Mouse (Mus musculus) hindbrain, embryonic 14.5 days (tissue): Measurements from ENCODE around the gene Gadd45gip1. TPM values are rescaled to one million over a fixed set of nuclear protein-coding genes. Genes with fewer than 3 reads are reported as not detected.

Experiments used
- ATAC-seq: fragments of 200-750 bp; cut with Nextera tagmentation; 2 replicates; pipeline ENCODE4 v1.8.0; 2017; ENCODE audit warnings: moderate number of reproducible peaks, mild to moderate bottlenecking, moderate TSS enrichment, moderate library complexity; ENCODE audit not compliant: low FRiP score
- DNase-seq: peaks from one replicate; pipeline ENCODE4 v3.0.0-alpha.2; 2015; ENCODE audit warnings: low spot score
- H3K27ac ChIP-seq: fragments of 300-500 bp; sonication (generic); 2 replicates; pipeline ENCODE4 v1.5.1; 2014; ENCODE audit warnings: mild to moderate bottlenecking, moderate library complexity
- H3K27me3 ChIP-seq: fragments of 300-500 bp; sonication (generic); 2 replicates; pipeline ENCODE4 v1.6.1; 2014; ENCODE audit warnings: mild to moderate bottlenecking, low read length, mixed read lengths; ENCODE audit not compliant: control insufficient read depth, insufficient read depth
- H3K36me3 ChIP-seq: fragments of 300-500 bp; sonication (generic); replicated peaks from 2 replicates; pipeline ENCODE4 v1.6.1; 2014; ENCODE audit not compliant: control insufficient read depth, insufficient read depth
- H3K4me1 ChIP-seq: fragments of 300-500 bp; sonication (generic); replicated peaks from 2 replicates; pipeline ENCODE4 v1.6.1; 2014; ENCODE audit warnings: antibody characterized with exemption, low read length, mixed read lengths; ENCODE audit not compliant: control insufficient read depth, insufficient read depth
- H3K4me2 ChIP-seq: fragments of 300-500 bp; sonication (generic); replicated peaks from 2 replicates; pipeline ENCODE4 v1.6.1; 2014; ENCODE audit warnings: mild to moderate bottlenecking, moderate library complexity
- H3K4me3 ChIP-seq: fragments of 300-500 bp; sonication (generic); replicated peaks from 2 replicates; pipeline ENCODE4 v1.5.1; 2014; ENCODE audit warnings: mild to moderate bottlenecking, low read length
- H3K9ac ChIP-seq: fragments of 300-500 bp; sonication (generic); 2 replicates; pipeline ENCODE4 v1.6.1; 2014
- H3K9me3 ChIP-seq: fragments of 300-500 bp; sonication (generic); 2 replicates; pipeline ENCODE4 v1.6.1; 2016; ENCODE audit warnings: low read length; ENCODE audit not compliant: control insufficient read depth
- WGBS: fragments of 180-500 bp; shearing (Covaris S2); extraction: QIAGEN DNeasy Blood & Tissue Kit; methylation state at CpG from one replicate; pipeline ENCODE4 v1.1.7; 2014; 5-methylcytosine and 5-hydroxymethylcytosine counted together
- polyA plus RNA-seq: library from polyadenylated mRNA; unstranded; fragments of >200 nt; fragmentation: Nextera tagmentation; extraction: Ambion mirVana; gene quantifications from 2 replicates; pipeline ENCODE4 v1.2.1, GENCODE M21; 2014

The Gadd45gip1 gene
- polyA plus RNA-seq, 1 experiment from 2014 or later: 37.4 TPM

GRCm38 (mm10) chr8:84871376-84872308 is 40.3 kb downstream of the Gadd45gip1 start, which contains the start of gene Syce2:
Syce2 (plus strand) TSS chr8:84872111.
- Histone ChIP-seq H3K27ac (no peak within 1 kb of the TSS), H3K4me2 (peak within 1 kb of the TSS; percentile 88), H3K4me3 (peak within 1 kb of the TSS; percentile 41), H3K36me3 (peaks cover 43% of the 10 kb centered on the region), H3K9me3 (no peaks in the 10 kb centered on the region), H3K4me1 (peaks cover 4% of the 10 kb centered on the region; the same call in 1 of the 2 replicates), H3K27me3 (peaks cover 6% of the 10 kb centered on the region; the same call in 1 of the 2 replicates), H3K9ac (peak within 1 kb of the TSS; percentile 54)
- DNase-seq (peak; percentile 66), ATAC-seq (peak; percentile 44; the same call in 1 of the 2 replicates)
- WGBS: 16% methylated on average over 46 of the region's 46 CpGs

DNA sequence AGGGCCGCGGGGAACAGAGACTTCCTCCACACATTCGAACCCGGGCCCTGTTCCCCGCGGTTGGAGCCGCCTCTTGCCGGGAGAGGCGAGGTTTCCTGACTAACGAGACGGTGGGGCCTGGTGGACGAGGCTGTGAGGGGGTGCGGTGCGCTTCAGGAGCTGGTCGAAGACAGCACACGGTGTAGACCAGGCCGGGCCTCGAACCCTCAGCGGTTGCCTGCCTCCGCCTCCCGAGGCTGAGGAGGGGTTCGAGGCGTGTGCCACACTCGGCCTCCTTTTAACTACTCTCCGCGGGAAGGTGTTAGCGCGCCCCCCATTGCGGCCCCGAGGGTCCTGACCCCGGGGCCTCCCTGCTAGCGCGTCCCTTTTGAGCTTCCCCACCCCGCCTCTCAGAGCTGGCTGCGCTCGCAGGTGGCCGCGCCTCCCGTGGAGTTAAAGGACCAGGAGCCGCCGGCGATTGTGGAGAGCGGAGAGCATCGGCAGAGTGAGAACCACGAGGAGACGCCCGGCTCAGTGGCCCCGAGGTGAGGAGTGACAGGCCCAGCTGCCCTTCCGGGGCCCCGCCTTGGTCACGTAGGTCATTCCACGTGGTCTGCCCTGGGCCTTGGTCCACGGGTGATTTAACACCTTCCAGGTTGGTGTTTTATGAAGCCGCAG is 41.1 kb downstream of the Gadd45gip1 start:
- H3K27ac ChIP-seq: no peak overlapping the region
- DNase-seq: no peak
- peak overlapping the region; percentile 88 for H3K4me2 ChIP-seq
- H3K36me3 ChIP-seq: peaks cover 35% of the 10 kb centered on the region
- ATAC-seq: peak; percentile 54; the same call in 1 of the 2 replicates
- peak overlapping the region; percentile 54 for H3K9ac ChIP-seq
- peaks cover 6% of the 10 kb centered on the region; the same call in 1 of the 2 replicates for H3K27me3 ChIP-seq
- H3K9me3 ChIP-seq: no peaks in the 10 kb centered on the region
- H3K4me3 ChIP-seq: peak overlapping the region; percentile 41
- H3K4me1 ChIP-seq: peaks cover 4% of the 10 kb centered on the region; the same call in 1 of the 2 replicates
- WGBS: 4% methylated on average over 54 of the region's 54 CpGs

GRCm38 (mm10) chr8:84873016-84873415 is 41.7 kb downstream of the Gadd45gip1 start:
- no peak for ATAC-seq
- DNase-seq: no peak
- H3K9me3 ChIP-seq: no peaks in the 10 kb centered on the region
- WGBS: 83% methylated on average over 4 of the region's 4 CpGs
- peaks cover 6% of the 10 kb centered on the region; the same call in 1 of the 2 replicates for H3K27me3 ChIP-seq
- H3K27ac ChIP-seq: no peak overlapping the region
- H3K36me3 ChIP-seq: peaks cover 29% of the 10 kb centered on the region
- H3K4me3 ChIP-seq: peak overlapping the region; percentile 41
- peaks cover 4% of the 10 kb centered on the region; the same call in 1 of the 2 replicates for H3K4me1 ChIP-seq
- no peak overlapping the region for H3K9ac ChIP-seq
- peak overlapping the region; percentile 88 for H3K4me2 ChIP-seq

DNA sequence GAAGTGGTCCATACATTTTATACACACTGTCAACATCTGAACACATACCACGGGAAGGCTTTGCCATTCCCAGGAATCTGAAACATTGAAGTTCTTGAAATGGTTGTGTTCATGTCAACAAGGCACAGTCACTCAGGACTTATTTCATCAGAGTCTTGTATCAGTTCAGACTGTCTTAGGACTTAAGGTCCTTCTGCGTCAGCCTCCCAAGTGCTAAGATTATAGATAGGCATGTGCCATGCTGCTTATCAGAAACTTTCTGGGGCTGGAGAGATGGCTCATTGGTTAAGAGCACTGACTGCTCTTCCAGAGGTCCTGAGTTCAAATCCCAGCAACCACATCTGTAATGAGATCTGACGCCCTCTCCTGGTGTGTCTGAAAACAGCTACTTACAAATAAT is 43.0 kb downstream of the Gadd45gip1 start:
- peaks cover 16% of the 10 kb centered on the region for H3K36me3 ChIP-seq
- H3K4me1 ChIP-seq: peaks cover 4% of the 10 kb centered on the region; the same call in 1 of the 2 replicates
- H3K27ac ChIP-seq: no peak overlapping the region
- H3K9ac ChIP-seq: no peak overlapping the region
- H3K9me3 ChIP-seq: no peaks in the 10 kb centered on the region
- peaks cover 6% of the 10 kb centered on the region; the same call in 1 of the 2 replicates for H3K27me3 ChIP-seq
- DNase-seq (no peak), ATAC-seq (no peak)
- H3K4me2 ChIP-seq: no peak overlapping the region
- WGBS: 92% methylated on average over 3 of the region's 3 CpGs
- no peak overlapping the region for H3K4me3 ChIP-seq

GRCm38 (mm10) chr8:84877297-84878035 is 46.1 kb downstream of the Gadd45gip1 start:
- Histone ChIP-seq H3K9me3 (no peaks in the 10 kb centered on the region), H3K27me3 (peaks cover 4% of the 10 kb centered on the region; the same call in 1 of the 2 replicates), H3K27ac (no peak overlapping the region), H3K4me3 (no peak overlapping the region), H3K9ac (no peak overlapping the region), H3K4me1 (no peaks in the 10 kb centered on the region; the same call in 1 of the 2 replicates), H3K36me3 (no peaks in the 10 kb centered on the region), H3K4me2 (no peak overlapping the region)
- peak; percentile 35 for DNase-seq
- no peak; the same call in 1 of the 2 replicates for ATAC-seq
- WGBS: 80% methylated on average over 3 of the region's 3 CpGs

DNA sequence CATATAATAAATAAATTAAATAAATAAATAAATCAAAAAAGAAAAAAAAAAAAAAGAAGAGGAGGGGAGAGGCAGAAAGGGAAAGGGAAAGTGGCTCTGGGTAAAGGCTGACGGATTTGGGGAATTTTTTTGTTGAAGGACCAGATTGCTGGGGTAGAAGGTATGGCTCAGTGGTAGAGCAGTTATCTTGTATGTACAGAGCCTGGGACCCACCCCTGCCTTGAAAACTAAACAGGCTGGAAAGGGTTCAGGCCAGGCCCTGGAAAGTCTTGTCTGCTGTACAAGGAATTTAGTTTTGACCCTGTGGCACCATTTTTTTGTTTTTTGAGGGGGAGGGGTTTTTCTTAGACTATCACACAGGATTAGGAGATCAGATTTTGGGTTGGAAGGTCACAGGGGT is 47.6 kb downstream of the Gadd45gip1 start:
- Histone ChIP-seq H3K9ac (no peak overlapping the region), H3K27me3 (no peaks in the 10 kb centered on the region), H3K4me1 (no peaks in the 10 kb centered on the region), H3K36me3 (no peaks in the 10 kb centered on the region), H3K27ac (no peak overlapping the region), H3K4me3 (no peak overlapping the region), H3K4me2 (no peak overlapping the region), H3K9me3 (no peaks in the 10 kb centered on the region)
- DNase-seq (no peak), ATAC-seq (no peak)
- 95% methylated on average over 1 of the region's 1 CpGs for WGBS

GRCm38 (mm10) chr8:84884728-84885127 is 53.4 kb downstream of the Gadd45gip1 start:
- WGBS: 92% methylated on average over 4 of the region's 4 CpGs
- Histone ChIP-seq H3K27ac (no peak overlapping the region), H3K4me3 (no peak overlapping the region), H3K4me2 (no peak overlapping the region), H3K9me3 (no peaks in the 10 kb centered on the region), H3K36me3 (peaks cover 31% of the 10 kb centered on the region), H3K27me3 (no peaks in the 10 kb centered on the region), H3K4me1 (no peaks in the 10 kb centered on the region), H3K9ac (no peak overlapping the region)
- DNase-seq (no peak), ATAC-seq (no peak)
